Mouse (Mus musculus) olfactory bulb, adult 2 months (tissue): ENCODE results near the gene Pnma1. TPM values are rescaled to one million over a fixed set of nuclear protein-coding genes. Genes with fewer than 3 reads are reported as not detected.

Experiments
- H3K27ac ChIP-seq: fragments of 200-500 bp; 2 replicates; pipeline ENCODE4 v1.5.1; 2012; ENCODE audit warnings: low read depth, low read length; ENCODE audit not compliant: insufficient read depth
- H3K4me1 ChIP-seq: fragments of 200-500 bp; 2 replicates; pipeline ENCODE4 v1.6.1; 2012; ENCODE audit warnings: low read length; ENCODE audit not compliant: control insufficient read depth, insufficient read depth
- H3K4me3 ChIP-seq: fragments of 200-500 bp; 2 replicates; pipeline ENCODE4 v1.5.1; 2012; ENCODE audit warnings: mild to moderate bottlenecking, low read depth, low read length, moderate library complexity; ENCODE audit not compliant: insufficient read depth
- CTCF ChIP-seq: fragments of 200-500 bp; IDR thresholded peaks from 2 replicates; pipeline ENCODE4 v1.5.1; 2012; ENCODE audit warnings: low read depth, mild to moderate bottlenecking, low read length, moderate library complexity; ENCODE audit not compliant: insufficient read depth
- POLR2A ChIP-seq: fragments of 200-500 bp; IDR thresholded peaks from 2 replicates; pipeline ENCODE4 v1.6.1; 2012; ENCODE audit warnings: mild to moderate bottlenecking, low read depth, low read length, moderate library complexity; ENCODE audit not compliant: insufficient read depth
- WGBS: fragments of 180-500 bp; shearing (Covaris S2); methylation state at CpG from one replicate; pipeline ENCODE4 v1.1.7; 2018; 5-methylcytosine and 5-hydroxymethylcytosine counted together
- polyA plus RNA-seq: library from polyadenylated mRNA; stranded (reverse); fragments of >200 nt; gene quantifications from 2 replicates; pipeline ENCODE4 v1.2.4, GENCODE M21; 2012; ENCODE audit warnings: low replicate concordance; ENCODE audit not compliant: missing spikeins, insufficient read depth, insufficient read length

The Pnma1 gene
- polyA plus RNA-seq, 1 experiment: not detected

DNA sequence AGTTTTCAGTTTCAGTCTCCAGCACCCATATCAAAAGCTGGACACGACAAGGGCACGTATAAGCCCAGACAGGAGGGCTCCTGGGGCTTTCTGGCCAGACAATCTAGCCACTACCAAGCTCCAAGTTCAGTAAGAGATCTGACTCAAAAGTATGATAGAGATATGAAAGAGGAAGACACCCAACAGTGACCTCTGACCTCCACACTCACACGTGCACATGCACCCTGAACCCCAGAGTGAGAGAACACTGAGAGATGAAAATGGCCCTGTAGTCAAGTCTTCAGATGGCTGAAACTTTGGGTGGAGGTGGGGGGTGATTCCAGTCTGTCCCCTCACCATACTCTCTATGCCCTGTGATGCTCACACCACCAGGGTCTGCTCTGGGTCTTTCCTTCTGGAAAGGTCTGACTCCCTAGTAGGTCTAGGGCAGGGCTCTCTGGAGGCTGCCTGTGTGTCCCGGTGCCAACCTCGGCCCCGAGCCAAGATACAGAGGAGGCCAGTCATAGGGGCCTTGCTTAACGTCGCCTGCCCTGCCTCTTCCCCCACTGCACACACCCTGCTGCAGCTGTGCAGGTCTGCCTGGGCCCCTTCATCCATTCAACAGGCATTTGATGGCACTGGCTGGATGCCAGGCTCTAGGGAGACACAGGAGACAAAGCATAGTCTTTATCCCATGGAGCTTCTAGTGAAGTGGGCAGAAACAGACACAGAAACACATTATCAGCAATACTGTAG, 32.6 kb upstream of the Pnma1 start:
- H3K4me3 ChIP-seq: no peak overlapping the region
- WGBS: 37% methylated on average over 8 of the region's 8 CpGs
- TF ChIP-seq POLR2A (no peak), CTCF (no peak)
- peaks cover 50% of the 10 kb centered on the region for H3K4me1 ChIP-seq
- no peak overlapping the region for H3K27ac ChIP-seq

DNA sequence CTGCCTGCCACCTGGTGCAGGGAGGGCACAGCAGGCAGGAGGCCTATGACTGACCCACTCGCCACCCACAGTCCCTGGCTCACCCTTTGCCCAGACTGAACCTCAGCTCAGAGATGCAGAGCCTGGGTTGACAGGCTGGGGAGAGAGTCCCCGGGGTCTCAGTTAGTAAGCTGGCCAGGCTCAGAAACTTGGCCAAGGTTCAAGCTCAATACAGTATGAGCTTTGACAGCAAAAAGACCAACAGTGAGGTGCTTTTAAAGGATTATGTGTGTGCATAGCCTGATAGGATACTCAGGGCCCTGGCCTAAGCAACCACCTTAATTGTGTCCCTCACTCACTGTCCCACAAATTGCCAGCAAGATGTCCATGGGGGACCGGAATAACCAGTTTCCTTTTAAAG, 31.8 kb upstream of the Pnma1 start:
- peaks cover 54% of the 10 kb centered on the region for H3K4me1 ChIP-seq
- H3K4me3 ChIP-seq: no peak overlapping the region
- TF ChIP-seq POLR2A (no peak), CTCF (no peak)
- no peak overlapping the region for H3K27ac ChIP-seq
- 46% methylated on average over 3 of the region's 3 CpGs for WGBS

DNA sequence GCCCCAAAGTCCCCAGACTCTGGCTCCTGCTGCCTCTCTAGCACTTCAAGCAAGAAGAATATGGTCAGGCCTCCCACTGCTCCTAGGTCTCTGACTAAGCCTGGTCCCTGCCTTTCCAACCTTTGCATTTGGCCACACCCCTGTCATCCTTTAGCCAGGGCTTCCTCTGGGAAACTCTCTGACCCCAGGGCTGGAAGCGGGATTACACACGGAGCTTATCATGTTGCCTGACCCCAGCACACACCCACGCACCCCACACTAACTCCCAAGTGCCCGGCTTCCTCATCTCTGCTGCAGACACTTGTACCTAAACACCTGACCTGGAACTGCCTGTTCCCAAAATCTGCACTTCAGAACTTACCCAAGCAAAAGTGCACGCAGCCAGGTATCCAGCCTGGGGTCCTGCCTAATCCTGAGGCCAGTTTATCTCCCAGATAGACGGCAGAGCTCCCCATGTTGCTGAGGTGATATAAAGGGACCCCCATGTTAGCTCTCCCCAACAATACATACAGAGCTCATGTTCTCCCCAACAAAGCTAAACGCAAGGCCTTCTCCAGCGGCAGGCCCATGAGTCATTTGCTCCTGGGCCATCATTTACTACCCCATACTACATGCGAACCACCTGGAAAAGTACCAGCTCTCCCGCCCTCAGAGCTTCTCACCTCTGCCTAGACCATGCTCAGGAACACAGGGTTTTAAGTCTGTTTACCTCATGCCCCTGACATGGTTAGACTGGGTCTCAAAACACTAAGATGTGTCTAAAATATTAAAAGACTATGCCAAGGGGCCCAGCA, 30.6 kb upstream of the Pnma1 start:
- no peak overlapping the region for H3K4me3 ChIP-seq
- H3K27ac ChIP-seq: no peak overlapping the region
- TF ChIP-seq POLR2A: no peak
- no peak for TF ChIP-seq CTCF
- 78% methylated on average over 10 of the region's 10 CpGs for WGBS
- peaks cover 60% of the 10 kb centered on the region for H3K4me1 ChIP-seq

DNA sequence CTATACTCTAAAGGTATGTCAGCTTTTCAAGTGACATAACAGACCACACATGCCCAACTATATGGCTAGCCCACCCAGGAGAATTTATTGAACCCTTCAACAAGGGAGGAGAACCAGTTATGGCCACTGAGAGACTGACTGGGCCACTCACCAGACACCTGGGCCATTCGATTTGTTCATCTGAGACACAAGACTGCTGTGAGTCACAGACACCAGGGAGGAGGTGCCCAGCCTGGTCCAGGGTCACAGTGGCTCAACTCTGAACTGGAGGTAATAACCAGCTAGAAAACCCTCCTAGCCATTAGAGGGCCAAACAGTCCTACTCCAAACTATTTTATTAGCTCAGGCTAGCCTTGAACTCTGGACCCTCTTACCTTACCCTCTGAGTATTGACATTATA, 29.8 kb upstream of the Pnma1 start:
- no peak overlapping the region for H3K4me3 ChIP-seq
- WGBS: 81% methylated on average over 1 of the region's 1 CpGs
- H3K4me1 ChIP-seq: peaks cover 64% of the 10 kb centered on the region
- H3K27ac ChIP-seq: no peak overlapping the region
- TF ChIP-seq POLR2A: no peak

DNA sequence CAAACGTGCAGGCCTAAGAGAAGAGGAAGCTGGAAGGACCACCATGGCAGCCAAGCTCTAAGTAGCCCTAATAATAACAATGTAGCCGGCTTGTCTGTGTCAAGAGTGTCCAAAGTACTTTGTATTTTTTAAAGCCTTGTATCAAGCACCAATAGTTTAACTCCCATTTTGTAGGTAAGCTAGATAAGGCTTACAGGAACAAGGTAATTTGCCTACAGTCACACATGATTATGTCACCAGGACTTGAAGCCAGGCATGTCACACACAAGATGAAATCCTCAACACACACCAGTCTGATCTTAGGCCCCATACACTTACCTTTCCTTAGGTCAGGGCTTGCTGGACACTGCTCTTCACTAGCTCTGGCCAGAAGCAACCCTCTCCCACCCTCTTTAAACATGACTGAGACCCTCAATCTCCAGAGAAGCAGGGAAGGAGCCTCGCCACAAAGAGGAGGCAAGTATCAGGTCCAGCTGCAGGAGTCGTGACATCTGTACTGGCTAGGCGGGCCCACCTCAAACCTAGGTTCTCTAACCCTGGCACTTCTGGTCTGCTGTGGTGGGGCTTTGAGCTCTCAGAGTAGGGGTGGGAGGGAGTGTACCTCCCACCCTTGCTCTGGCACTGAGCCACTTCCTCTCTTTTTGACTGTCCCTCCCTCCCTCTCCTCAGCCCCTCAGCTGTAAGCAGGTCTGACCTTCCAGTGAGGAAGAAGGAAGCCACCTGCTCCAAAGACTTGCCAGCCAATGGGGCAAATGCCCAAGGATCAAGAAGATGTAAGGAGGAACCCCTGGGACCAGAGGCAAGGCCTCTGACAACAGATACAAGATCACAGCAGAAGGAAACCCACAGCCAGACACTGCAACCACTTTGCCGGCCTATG, 28.8 kb upstream of the Pnma1 start:
- Histone ChIP-seq H3K4me1 (peaks cover 64% of the 10 kb centered on the region), H3K27ac (no peak overlapping the region), H3K4me3 (no peak overlapping the region)
- WGBS: 57% methylated on average over 6 of the region's 6 CpGs
- TF ChIP-seq CTCF: no peak
- TF ChIP-seq POLR2A: no peak

DNA sequence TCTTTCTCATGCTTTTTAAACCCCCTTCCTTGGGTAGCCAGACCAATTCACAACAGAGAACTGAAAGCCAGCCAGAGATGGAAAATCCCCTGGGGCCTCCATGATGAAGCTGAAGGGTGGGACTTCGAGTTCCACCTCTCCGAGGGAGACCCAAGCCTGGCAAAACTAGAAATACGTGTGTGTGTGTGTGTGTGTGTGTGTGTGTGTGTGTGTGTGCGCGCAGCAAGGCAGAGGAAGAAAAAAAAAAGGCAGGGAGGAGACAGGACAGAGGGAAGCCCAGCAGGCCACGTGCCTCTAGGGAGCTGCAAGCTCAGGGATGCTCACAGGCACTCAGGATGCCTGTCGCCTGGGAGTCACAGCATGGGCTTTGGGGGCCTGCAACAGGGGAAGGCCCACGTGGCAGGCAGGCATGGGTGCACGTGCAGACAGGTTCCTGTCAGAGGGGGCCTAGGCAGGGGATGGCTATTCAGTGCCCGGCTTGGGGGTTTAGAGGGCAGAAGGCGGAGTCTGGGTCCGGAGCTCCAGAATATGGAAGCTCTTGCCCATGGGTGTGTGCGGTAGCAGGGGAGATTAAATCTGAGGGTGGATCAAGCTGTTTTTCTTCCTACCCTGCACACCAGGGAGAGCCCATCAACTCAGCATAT, 28.0 kb upstream of the Pnma1 start:
- 14% methylated on average over 13 of the region's 13 CpGs for WGBS
- peaks cover 56% of the 10 kb centered on the region for H3K4me1 ChIP-seq
- TF ChIP-seq CTCF: no peak

DNA sequence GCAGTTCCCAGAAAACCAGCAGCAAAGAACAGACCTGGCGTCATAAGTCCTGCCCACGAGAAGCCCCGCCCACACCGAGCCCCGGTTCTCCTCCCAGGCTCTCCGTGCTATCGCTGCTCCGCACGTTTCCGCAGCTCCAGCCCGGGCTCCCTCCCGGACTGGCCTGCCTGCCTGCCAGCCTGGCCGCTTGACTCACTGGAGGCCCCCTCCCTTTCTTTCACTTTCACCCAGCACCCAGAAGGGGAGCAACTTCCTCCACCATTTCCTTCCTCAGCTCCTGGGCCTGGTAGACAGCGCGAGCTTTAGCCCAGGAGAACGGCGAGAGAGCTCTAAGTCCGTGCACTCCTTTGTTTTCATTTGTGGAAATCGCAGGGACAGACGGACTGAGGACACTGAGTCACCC, 27.4 kb upstream of the Pnma1 start:
- peak overlapping the region; percentile 49 for H3K4me3 ChIP-seq
- TF ChIP-seq CTCF (no peak), POLR2A (peak; percentile 29; the same call in 1 of the 2 replicates)
- peaks cover 50% of the 10 kb centered on the region for H3K4me1 ChIP-seq
- 0% methylated on average over 20 of the region's 20 CpGs for WGBS
- peak overlapping the region; percentile 88 for H3K27ac ChIP-seq

More for the DNA sequence above, 28.0 kb upstream of the Pnma1 start:
- Histone ChIP-seq H3K27ac (peak overlapping the region; percentile 88), H3K4me3 (peak overlapping the region; percentile 49)

DNA sequence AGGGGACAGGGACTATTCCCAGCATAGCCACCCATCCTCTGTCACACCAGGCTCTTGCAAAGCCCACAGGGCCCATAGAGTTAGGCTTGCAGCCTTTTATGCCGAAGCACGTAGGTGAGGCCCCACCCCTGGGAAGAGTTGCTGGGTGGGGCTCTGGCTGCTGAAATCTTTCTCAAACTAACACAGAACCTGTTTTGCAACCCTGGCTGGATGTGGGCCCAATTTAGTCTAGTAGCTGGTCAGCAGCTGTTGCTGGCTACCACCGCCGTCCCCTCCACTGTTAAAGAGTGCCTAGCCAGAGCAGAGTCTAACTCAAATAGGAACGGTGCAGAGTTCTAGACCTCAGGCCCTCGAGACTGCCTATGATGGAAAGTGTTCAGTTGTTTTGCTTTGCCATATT, 26.6 kb upstream of the Pnma1 start:
- H3K27ac ChIP-seq: no peak overlapping the region

More for the DNA sequence above, 26.6 kb upstream of the Pnma1 start:
- WGBS: 67% methylated on average over 6 of the region's 6 CpGs
- Histone ChIP-seq H3K4me1 (peaks cover 44% of the 10 kb centered on the region), H3K4me3 (no peak overlapping the region)
- TF ChIP-seq CTCF: no peak
